Mouse (Mus musculus) right cerebral cortex, postnatal 10 days (tissue): ENCODE measurements around the gene Ube2o.
A peak's percentile ranks its signal among the peaks of the same experiment; 100 is the strongest.
"Not testable (repeated sequence)": the region's sequence is repeated elsewhere in the genome, so short reads cannot be mapped to it uniquely, and the experiment has no call there.

Experiments used
- DNase-seq, 2 experiments: peaks; one replicate each; pipeline ENCODE4 v3.0.0; 2021; ENCODE audit warnings: low spot score in 2 of 2

Gene Ube2o

DNA sequence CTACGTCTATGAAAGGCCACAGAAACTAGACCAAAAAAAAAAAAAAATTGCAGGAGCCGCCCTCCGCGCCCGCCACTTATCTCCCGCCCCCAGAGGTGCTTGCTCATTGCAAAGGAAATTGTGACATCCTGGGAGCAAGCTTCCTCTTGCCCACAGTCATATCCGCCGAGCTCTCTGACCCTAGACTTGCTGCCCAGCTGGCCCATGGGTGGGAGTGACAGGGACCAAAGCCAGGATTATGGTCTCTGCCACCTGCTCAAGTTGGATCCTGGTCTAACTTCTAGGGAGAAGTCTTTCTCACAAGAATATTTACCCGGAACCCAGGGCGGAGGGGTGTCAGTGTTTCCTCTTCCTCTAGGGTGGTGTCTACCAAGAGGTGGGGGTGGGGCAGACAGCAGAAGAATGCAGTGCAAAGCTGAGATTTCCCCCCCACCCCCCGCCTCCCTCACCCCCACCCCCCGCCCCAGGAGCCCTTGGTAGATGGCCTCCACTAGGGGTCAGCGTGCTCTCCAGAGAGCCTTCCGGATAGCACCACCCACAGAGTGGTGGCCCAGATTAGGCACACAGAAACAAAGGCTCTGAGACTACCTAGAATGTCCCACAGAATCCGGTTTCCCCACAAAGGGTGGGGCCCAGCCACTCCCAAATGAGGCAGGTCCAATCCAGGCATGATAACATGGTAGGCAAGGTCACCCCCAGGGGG, 34.6 kb upstream of the Ube2o start:
- no peak for DNase-seq

- no peak for DNase-seq
These were observed 32.0 kb upstream of the Ube2o start for GRCm38 (mm10) chr11:116613234-116613633.

DNA sequence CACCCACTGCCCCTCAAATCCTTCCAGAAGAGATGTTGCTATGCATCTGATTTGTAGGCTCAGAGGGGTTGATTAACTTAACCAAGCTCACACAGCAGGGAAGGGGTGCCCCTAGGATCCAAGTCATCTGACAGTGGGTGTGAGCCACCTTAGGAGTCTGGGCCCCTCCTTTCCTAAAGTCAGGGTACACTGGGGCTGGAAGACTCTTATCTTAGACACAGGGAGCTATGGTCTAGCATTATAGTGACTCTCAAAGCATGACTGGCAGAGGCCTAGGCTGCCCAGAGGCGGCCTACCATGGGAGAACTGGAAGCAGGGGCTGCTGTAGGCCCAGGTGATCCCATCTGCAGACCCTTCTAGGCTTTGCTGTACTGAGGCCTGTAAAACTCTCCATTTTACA, 31.3 kb upstream of the Ube2o start:
- no peak for DNase-seq

DNA sequence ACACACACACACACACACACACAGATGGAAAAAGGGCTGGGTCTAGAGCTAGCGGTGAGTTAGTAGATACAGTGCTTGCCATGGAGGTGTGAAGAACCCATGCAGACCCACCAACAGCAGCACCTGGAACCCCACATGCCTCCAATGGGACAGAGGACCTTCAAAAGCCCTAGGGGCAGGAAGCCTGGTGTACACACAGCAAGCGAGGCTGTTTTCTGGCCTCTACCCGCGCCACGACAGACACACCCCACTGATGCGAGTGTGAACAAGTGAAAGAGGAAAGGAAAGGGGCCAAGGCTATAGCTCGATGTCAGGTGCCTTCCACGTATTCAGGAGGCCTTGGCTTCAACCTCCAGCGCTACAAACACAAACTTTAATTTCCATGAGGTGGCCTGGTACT, 30.6 kb upstream of the Ube2o start:
- DNase-seq, result no peak

- not testable (repeated sequence) for DNase-seq
These were observed 29.9 kb upstream of the Ube2o start for GRCm38 (mm10) chr11:116611168-116611567.

- no peak for DNase-seq
These were observed 28.9 kb upstream of the Ube2o start for GRCm38 (mm10) chr11:116609965-116610630.

GRCm38 (mm10) chr11:116607717-116608116, 26.5 kb upstream of the Ube2o start:
- DNase-seq, result no peak

- no peak for DNase-seq
These were observed 22.9 kb upstream of the Ube2o start for GRCm38 (mm10) chr11:116604097-116604496.

DNA sequence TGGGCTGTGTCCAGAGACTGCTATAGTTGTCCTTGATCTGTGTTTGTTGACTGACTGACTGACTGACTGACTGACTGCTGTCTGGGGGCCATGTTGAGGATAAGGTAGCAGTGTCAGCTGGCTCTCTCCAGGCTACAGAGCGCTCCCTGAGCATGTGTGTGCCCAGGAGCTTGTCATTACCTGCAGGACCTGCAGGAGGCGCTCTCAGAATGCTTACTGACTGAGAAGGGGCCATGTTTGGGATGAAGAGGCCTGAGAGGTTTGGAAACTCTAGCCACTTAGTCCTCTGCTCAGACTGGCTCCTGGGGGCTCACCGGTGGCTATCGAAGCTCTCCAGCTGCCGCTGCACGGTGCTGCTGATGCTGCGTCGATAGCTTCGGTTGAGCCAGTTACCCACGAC, 22.1 kb upstream of the Ube2o start:
- no peak for DNase-seq

- no peak for DNase-seq
These were observed 20.8 kb upstream of the Ube2o start for GRCm38 (mm10) chr11:116602043-116602442.

DNA sequence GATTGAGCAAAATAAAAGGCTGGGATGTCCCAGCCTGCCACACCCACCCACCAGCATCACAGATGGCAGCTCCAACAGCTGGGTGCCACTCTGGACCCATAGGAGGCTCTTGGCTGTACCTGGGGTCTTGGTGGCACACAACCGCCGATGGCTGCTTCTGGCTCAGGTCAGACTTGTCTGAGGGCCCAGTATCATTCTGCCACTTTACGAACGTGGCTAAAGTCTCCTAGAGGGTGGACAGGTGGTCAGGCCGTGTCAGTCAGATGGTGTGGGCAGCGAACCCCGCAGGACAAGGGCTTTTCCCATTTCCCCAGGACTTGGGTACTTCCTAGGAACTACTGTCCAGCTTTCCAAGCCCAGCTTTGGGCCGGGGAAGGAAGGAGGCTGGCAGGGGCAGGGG, 19.9 kb upstream of the Ube2o start:
- DNase-seq, result no peak

DNA sequence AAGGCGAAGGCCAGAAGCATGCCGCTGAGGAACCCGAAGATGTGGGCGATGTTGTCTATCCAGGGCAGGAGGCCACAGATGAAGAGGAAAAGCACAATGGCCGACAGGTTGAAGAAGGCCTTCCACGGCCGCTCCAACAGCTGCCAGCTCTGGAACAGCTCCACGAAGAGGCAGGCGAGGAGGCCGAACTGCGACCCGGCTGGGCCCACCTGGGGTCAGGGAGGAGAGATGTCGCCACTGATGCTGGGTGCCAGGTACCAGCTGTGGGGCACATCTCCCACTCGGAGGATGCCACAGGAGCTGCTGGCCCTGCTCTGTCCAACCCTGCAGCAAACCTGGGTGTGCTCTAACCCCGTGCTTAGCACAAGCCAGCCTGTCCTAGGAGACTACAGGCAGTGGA, 18.0 kb upstream of the Ube2o start:
- DNase-seq, result no peak

- DNase-seq, result no peak
These were observed 16.9 kb upstream of the Ube2o start for GRCm38 (mm10) chr11:116598193-116598592.

GRCm38 (mm10) chr11:116596766-116597165, 15.5 kb upstream of the Ube2o start:
- DNase-seq, result no peak

- DNase-seq, result no peak
These were observed 12.1 kb upstream of the Ube2o start for GRCm38 (mm10) chr11:116593345-116593744.

GRCm38 (mm10) chr11:116592428-116592827, 11.2 kb upstream of the Ube2o start:
- DNase-seq, result peak; percentile 93 to 95

DNA sequence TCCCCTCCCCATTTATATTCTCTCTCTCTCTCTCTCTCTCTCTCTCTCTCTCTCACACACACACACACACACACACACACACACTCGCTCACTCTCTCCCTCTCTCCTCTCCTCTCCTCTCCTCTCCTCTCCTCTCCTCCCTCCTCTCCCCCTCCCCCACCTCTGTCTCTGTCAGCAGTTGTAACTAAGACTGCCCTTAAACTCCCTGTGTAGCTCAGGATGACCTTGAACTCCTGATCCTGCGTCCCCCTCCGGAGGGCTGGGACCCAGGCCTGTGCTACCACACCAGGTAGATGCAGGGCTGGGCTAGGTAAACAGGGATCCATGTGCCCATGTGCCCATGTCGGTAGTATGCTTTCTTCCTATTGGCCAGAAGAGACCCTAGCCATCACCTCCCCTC, 10.4 kb upstream of the Ube2o start:
- no peak for DNase-seq

DNA sequence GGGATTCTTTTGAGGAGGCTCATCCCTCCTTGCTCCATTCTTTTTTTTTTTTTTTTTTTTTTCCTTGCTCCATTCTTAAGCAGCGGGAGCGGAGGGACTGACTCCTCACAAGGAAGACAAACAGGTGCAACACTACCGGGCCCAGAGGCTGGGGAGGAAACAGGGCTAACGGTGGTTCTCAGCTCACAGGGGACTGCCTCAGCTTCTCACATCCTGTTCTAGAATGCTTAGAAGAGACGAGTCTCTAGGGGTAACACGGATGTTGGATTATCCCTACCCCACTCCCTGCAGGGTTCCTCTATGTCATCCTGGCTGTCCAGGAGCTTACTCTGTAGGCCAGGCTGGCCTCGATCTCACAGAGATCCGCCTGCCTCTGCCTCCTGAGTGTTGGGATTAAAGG, 8.3 kb upstream of the Ube2o start:
- DNase-seq, result no peak

DNA sequence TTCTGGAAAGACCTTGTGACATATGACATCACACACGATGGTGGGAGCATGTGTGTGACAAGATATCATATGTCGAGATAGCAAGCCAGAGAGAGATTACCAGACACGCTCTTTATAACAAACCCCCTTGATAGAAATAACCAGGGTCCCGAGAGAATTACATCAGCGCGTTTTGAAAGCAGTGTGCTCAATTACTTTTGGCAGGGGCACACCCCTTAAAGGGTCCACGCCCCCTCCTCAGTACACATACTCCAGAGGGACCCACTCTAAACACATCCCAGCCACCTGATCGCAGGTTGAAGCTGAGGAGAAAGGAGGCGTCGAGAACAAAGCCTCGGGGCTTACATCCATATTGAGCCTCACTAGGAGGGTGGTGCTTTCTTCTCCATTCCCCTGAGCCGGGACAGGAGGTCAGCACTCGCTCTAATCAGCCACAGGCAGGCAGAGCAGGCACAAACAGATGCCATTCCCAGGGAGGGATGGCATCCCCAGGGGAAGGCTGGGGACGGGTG, 7.8 kb upstream of the Ube2o start:
- DNase-seq, result no peak

GRCm38 (mm10) chr11:116586801-116587631, 5.8 kb upstream of the Ube2o start:
- DNase-seq, result peak; percentile 66 to 70

DNA sequence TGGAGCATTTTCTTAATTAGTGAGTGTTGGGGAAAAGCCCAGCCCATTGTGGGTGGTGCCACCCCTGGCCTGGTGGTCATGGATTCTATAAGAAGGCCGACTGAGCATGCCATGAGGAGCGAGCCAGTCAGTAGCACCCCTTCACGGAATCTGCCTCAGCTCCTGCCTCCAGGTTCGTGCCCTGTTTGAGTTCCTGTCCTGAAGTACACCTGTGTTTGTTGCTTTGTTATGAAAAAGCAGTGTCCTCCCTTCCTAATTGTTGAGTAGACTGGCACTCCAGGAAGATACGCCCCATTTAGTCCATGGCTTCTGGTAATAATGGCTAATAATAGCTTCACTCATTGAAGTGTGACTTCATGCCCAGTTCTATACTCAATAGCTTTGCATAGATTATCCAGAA, 5.1 kb upstream of the Ube2o start, which contains the start of gene Aanat:
Gene Aanat (plus strand): TSS at position 123 of the 400 bp plus-strand sequence.
- no peak for DNase-seq

DNA sequence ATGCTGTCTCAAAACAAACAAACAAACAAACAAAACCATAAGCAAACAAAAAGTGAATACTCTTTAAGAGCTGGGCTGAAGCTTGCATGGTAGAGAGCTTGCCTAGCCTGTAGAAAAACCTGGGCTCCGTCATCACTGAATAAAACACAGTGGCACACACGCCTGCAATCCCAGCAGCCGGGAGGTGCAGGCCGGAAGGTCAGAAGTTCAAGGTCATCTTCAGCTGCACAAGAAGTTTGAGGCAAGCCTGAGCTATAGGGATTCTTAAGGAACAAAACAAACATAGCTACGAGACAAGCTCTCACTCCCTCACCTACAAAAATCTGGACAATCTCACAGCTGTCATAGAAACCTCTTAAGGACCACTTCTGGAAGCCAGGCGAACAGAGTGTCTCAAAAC, 4.4 kb upstream of the Ube2o start:
- DNase-seq, result no peak
